Mouse (Mus musculus) liver, adult 2 months (tissue): ENCODE results near the gene Idh2.

Experiments
- CTCF ChIP-seq: fragments of 200-500 bp; IDR thresholded peaks from 2 replicates; pipeline ENCODE4 v1.5.1; 2011; ENCODE audit warnings: low read depth, low read length, control low read depth
- POLR2A ChIP-seq: fragments of 200-500 bp; IDR thresholded peaks from 2 replicates; pipeline ENCODE4 v1.6.1; 2011; ENCODE audit warnings: low read length, control low read depth; ENCODE audit not compliant: insufficient read depth; ENCODE audit errors: extremely low read depth

DNA sequence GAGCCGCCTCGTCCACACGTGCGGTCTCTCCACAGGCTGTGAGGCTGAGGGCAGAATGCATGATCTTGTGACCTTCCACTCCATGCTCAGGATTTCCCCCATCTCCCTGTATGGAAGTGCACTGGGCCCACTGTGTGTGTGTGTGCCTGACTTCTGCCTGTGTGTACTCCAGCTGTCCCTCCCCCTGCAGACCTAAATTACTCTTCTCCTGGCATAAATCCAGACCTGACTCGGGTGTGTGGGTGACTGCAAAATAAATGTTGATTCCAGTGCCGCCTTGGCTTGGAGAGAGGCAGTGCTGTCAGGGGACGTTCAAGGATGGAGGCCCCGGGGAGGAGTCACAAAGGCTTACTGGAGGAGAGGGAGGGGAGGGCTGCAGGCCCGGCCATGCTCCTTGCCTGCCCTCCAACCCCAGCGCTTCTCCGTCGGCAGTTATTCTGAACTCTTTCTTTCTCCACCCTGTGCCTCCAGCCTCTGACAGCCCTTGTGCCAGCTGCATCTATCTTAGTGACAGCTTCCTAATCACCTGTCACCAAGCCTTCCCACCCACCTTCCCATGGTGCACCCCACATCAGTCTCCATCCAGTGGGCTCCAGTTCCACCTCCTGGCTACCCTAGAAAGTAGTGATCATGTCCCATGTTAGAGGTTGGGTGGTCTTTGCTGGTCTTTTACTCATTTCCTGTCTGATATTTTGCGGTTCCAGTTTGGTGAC is 45.4 kb downstream of the Idh2 start:
- no peak for TF ChIP-seq CTCF
- TF ChIP-seq POLR2A = no peak
